Mouse (Mus musculus) stomach, postnatal 0 days (tissue): Measurements from ENCODE around the gene Tex2.

Experiments
- CTCF ChIP-seq: IDR thresholded peaks from 2 replicates; pipeline ENCODE4 v1.5.1; 2016; ENCODE audit warnings: antibody characterized with exemption, low read depth, mild to moderate bottlenecking, moderate library complexity
- EP300 ChIP-seq: optimal IDR thresholded peaks from 2 replicates; pipeline ENCODE3; 2016; ENCODE audit warnings: antibody characterized with exemption

- TF ChIP-seq CTCF (no peak), EP300 (no peak)
Measured at GRCm38 (mm10) chr11:106498739-106499379, 114.4 kb downstream of the Tex2 start.
